Mouse (Mus musculus): Measurements from ENCODE around the gene Ttc34.
A peak's percentile ranks its signal among the peaks of the same experiment; 100 is the strongest.

Gene Ttc34

DNA sequence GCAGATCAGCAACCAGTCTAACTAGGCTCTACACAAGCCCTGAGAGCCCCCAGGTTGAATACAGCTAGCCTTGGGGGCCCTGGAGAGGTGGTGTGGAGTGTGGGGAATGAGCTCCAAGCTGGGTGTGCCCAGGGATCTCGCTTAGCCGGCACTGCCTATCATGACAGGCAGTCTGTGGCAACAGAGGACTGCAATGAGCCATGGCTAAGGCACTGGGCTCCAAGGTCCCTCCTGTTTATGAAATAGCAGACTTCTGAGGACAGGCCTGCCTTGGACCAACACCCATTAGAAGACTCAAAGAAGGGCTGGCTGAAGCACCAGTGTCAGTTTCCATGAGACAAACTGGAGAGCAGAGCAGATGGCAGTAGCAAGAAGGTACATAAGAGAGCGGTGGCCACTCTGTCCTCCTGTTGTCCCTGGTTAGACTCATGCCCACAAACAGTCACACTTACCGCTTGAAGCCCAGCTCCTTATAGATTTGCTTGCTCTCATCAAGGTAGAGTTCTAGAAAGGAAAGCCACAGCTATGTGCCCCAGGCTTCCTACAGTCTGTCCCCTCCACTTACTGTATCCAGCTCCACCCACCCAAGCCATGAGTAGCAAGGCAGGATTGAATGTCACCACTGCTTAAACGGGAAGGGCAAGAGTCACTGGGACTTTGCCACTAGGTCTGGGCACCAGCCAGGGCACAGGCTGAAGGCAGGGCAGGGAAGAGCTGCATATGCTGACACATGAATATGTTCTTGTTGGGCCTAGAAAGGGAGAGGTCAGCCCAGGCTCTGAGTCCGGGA lies 60.6 kb downstream of the Ttc34 start:
- DNase-seq: peak; percentile 9 to 41

DNA sequence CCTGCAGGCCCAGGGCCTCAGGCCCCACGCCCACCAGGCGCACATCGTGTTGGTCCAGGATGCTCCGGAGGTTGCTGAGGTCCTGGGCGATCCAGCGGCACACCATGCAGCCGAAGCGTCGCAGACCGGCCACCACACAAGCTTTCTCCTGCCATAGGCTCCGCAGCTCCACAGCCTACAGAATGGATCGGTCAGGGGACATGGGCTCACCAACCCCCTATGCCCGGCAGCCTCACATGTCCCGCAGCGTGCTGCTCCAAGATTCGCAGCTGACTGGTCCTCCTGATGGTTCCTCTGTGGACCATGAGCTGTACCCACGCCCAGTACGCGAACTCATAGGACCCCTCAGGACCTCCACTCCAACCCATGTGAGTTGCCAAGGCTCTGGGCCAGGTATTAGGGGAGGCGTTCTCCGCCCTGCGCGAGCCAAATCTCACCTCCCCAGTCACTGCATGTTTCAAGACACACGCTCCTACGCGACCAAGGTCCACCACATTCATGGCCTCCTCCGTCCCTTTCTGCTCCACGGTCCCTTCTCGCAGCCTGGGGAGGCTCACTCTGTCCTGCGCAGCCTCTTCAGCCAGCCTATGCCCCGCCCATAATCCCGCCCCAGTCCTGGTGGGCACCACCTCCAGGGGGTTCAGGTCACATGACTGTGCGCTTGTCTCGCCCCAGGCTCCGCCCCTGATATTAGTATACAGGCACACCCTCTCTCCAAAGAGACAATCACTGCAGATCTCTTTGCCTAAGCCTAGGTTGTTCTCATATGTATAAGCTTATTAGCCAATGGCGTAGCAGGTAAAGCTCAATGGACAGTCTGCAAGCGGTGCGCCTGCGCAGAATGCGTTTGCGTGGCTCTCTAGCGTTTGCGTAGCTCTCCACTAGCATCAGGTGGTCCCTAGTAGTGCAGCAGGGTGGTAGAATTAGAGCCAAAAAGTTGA lies 61.5 kb downstream of the Ttc34 start, which contains the start of gene Fam213b:
Fam213b (minus strand) TSS at position 630 of the 941 bp plus-strand sequence.
- DNase-seq: peak; percentile 87

DNA sequence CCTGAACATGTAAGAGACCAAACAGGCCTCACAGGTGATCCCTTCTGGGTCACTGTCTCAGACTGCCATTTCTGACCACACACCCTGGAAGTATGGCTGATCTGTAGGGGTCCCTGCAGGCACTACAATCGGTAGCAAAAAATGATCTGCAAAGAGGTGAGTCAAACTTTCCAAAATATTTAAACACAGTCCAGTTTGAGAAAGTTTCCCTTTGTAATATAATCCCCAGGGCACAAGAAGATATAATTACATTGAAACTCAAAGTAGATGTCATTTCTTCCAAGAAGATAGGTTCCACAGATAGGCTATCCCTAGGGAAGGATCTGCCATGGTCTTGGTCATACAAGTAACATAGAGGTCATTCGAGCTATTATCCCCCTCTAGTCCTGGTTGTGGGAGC lies 65.1 kb downstream of the Ttc34 start:
- DNase-seq: no peak

DNA sequence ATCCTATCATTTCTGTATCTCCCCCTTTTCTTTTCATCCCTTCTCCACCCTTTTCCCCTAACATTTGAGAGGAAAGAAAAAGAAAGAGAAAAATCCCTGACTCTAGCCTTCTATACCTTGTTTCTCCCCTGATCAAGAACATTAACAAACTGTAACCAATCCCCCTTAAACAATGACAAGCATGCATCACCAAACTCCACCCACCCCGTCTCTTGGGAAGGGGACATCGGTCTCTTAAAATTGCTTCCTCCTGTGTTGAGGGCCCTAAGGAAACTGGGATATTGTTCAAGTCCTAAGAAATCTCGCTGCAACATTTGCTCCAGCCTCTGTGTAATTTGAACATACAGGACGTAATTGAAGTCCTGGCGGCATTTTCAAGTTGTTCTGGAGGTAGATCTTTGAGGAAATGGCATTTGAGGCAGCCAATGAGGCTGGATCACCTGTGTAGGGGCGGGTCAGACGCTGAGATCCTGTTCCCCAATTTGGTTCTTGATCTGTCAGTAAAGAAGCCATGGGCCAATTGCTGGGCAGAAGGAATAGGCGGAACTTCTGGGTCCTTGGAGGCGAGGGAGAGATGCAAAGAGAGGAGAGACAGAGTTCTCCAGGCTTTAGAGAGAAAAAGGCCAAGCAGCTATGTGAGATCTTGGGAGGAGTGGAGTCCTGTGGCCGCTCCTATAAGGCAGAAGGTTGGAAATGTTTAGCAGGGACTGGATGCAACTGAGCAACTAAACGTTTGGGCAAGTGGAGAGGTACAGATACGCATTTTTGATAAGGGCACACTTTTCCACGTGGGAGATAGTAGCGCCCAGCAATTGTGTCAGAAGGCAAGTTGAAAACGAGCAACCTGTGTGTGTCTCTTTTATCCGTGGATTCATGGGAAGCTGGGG lies 67.2 kb downstream of the Ttc34 start:
- DNase-seq: peak; percentile 84 to 91

DNA sequence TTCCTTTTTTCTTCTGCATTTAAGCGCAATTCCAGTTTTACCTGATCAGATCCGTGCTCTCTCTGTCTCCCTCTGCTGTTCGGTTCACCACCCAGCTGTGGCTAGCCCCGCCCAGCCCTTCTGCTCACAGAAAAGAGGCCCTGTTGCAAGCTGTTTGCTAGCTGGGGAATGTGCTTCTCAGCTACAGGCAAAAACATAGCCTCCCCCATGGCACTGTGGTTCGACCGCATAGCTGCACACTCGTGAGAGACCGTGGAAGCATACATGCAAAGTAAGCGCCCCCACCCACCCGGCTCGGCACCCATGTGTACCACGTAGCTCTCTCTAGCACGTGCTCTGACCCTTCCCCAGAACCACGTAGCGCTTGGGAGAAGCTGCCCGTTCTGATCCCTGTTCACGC lies 70.6 kb downstream of the Ttc34 start:
- DNase-seq: peak; percentile 77 to 89

DNA sequence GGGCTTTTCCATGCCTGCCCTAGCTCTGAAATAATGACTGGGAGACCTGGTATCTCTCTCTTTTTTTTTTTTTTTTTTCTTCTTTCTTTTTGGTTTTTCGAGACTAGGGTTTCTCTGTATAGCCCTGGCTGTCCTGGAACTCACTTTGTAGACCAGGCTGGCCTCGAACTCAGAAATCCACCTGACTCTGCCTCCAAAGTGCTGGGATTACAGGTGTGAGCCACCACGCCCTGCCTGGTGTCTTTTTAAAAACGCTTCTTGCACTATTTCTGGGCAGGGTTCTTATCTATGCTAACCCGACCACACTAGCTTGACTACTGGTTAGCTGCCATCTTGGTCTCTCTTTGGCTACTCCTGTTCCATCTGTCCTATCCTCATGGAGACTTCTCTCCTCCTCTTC lies 71.2 kb downstream of the Ttc34 start:
- no peak for DNase-seq

DNA sequence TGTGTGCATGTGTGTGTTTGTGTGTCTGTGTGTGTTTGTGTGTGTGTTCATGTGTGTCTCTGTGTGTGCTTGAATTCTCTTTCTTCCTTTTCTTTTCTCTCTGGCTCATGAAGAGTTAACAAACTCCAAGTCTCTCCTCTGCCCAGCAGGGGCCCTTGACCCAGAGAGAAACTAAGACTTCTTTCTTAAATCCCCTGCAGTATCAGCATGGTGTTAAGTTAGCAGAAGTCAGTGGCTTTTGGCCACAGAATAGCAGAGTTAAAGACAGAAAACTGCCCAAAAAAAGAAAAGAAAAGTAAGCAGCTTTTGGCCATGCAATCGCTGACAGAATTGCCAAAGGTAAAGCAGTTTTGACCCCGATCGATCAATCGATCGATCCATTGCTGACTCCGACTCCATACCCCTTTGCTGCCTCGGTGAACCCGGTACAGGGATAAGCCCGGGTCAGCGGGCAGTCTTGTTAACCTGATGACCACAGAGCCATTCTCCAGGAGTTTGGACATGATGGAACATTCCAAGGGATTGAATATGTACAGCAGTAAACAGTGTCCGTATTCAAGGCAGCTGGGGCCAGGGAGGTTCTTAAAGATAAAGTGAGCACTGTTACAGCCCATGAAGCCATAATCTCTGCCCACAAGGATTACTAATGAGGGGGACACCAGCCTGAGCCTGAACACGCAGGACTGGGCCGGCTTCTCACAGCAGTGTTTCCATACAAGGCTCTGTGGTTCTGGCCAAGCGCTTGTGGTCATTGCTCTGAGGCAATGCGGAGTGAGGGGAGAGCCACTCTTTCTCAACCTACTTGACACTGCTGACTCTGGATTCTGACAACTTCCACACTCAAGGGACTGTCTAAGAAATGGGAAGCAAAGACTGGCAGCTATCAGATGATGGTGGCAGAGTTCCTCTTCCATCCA lies 73.6 kb downstream of the Ttc34 start:
- DNase-seq: peak in 1 of 2 experiments; percentile 24

DNA sequence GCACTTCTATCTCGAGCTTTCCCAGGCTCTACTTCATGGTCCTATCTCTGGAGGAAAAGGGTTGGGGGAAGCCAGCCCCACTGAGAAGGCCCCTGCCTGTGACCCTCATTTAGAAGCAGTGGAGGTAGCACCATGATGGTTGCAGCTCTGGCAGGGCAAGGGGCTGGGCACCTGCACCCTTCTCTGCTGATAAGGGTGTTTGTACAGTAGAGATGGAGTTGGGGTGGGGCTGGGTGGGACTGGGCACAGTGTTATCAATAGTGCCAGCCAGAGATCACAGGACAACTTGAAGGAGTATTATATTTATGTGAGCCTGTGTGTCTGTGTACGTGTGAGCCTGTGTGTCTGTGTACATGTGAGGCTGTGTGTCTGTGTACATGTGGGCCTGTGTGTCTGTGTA lies 74.4 kb downstream of the Ttc34 start:
- DNase-seq: no peak

DNA sequence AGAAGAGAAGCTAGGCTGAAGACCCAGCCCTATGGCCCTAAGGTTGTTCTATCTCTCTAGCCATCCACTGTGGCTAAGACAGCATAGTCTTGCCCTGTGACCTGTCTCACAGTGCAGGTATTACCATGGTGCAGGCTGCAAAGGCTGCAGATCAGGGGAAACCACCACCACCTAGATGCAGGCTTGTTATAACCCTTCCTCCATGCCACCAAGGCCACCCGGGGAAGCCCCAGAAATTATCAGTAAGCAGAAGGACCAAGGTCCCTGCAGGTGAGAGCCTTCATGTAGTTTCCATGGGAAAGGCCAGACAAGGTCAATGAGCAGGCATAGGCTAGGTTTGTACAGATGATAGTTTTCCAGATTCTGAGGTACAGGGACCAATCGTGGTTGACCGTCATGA lies 76.6 kb downstream of the Ttc34 start:
- DNase-seq: no peak

DNA sequence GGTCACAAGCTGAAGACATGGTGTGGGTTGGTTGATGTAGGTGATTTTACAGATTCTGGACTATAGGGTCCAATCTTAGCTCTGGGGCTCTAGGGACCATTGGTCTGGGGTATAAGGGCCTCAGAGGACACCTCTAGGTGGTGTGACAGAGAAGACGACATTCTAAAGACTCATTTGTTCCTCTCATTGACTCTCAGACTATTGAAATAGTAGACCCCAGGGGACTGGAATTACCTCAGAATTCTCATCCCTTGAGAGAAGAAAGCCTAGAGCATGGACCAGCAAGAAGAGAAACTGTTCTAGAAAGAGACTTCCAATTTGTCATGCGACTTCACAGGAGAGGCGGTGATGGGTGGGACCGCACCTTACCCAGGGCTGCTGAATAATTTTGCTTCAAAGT lies 77.0 kb downstream of the Ttc34 start:
- DNase-seq: no peak

DNA sequence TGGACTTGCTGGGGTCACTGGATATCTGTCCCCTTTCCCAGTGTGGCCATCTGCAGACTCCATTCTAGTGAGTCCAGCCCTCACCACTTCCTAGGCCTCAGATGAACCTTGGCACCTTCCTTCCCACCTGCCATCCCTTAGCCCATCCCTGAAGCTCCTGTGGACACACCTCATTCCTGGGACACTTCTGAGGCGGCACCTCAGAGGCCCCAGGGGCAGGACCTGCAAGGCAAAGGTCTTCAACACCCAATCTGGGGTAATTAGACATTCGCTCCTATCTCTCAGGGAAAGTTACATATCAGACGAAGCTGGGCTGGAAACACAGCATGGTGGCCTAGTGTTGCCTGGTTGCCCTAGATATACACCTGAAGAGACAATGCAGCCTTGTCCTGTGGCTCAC lies 77.4 kb downstream of the Ttc34 start:
- DNase-seq: peak; percentile 54 to 56

DNA sequence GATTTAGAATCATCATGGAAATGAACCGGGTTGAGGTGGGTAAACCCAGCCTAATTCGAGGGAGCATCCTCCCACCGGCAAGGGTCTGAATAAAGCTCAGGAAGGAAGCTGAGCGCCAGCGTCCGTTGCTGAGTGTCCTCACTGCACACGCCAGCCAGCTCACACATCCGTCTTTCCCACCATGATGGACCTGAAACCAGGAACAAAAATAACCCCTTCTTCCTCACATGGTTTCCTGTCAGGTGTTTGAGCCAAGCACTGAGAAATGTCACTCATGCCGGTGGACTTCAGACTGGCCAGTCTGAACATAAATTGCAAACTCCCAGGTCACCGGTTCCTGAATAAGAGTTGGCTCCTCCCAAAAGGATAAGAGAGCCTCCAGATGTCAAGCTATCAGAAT lies 78.0 kb downstream of the Ttc34 start:
- DNase-seq: peak; percentile 31 to 50

DNA sequence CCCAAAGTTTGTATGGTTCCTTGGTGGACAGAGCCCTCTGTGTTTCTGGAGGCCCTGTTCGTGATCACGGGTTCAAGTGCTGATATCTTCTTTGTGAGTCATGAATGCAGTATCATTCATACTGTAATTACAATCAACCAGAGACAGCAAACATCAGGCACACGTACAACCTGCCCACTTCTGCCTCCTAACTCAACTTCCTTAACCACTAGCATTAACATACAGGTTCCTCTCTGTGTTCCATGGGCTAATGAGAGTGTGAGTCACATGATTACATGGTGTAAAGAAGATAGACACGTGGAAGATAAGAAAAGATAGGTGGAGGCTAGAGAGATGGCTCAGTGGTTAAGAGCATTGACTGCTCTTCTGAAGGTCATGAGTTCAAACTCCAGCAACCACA lies 79.4 kb downstream of the Ttc34 start:
- DNase-seq: no peak
